Mouse (Mus musculus) midbrain, postnatal 0 days (tissue): ENCODE measurements at regions not wholly inside any gene's neighbourhood (a gene's known extent, or its start where the extent isn't known, plus 50 kb on each side); places are given as distances from the start of the nearest gene placed in this dataset.

Source experiments
- ATAC-seq: fragments of 200-750 bp; cut with Nextera tagmentation; 2 replicates; pipeline ENCODE4 v1.8.0; 2017; ENCODE audit warnings: moderate number of reproducible peaks, mild to moderate bottlenecking, moderate TSS enrichment, moderate library complexity; ENCODE audit not compliant: low FRiP score
- DNase-seq: peaks from one replicate; pipeline ENCODE4 v3.0.0-alpha.2; 2015; ENCODE audit warnings: low spot score
- H3K27ac ChIP-seq: fragments of 300-500 bp; sonication (generic); 2 replicates; pipeline ENCODE4 v1.5.1; 2014; ENCODE audit warnings: low read depth, mild to moderate bottlenecking, low read length, mixed read lengths
- H3K27me3 ChIP-seq: fragments of 300-500 bp; sonication (generic); 2 replicates; pipeline ENCODE4 v1.6.1; 2014; ENCODE audit warnings: low read length, control low read depth, mixed read lengths; ENCODE audit not compliant: insufficient read depth
- H3K36me3 ChIP-seq: fragments of 300-500 bp; sonication (generic); 2 replicates; pipeline ENCODE4 v1.6.1; 2014; ENCODE audit warnings: low read length, control low read depth, mixed read lengths; ENCODE audit not compliant: insufficient read depth
- H3K4me1 ChIP-seq: fragments of 300-500 bp; sonication (generic); 2 replicates; pipeline ENCODE4 v1.6.1; 2014; ENCODE audit warnings: mild to moderate bottlenecking, control low read depth, antibody characterized with exemption, low read length, mixed read lengths; ENCODE audit not compliant: insufficient read depth
- H3K4me2 ChIP-seq: fragments of 300-500 bp; sonication (generic); 2 replicates; pipeline ENCODE4 v1.6.1; 2014; ENCODE audit warnings: low read depth, mild to moderate bottlenecking, low read length, mixed read lengths; ENCODE audit not compliant: poor library complexity, severe bottlenecking
- H3K4me3 ChIP-seq: fragments of 300-500 bp; sonication (generic); 2 replicates; pipeline ENCODE4 v1.5.1; 2014; ENCODE audit warnings: low read depth, mild to moderate bottlenecking, low read length, moderate library complexity
- H3K9ac ChIP-seq: fragments of 300-500 bp; sonication (generic); replicated peaks from 2 replicates; pipeline ENCODE4 v1.6.1; 2014; ENCODE audit warnings: mild to moderate bottlenecking, low read length, moderate library complexity, mixed read lengths; ENCODE audit not compliant: poor library complexity, severe bottlenecking
- H3K9me3 ChIP-seq: fragments of 300-500 bp; sonication (generic); 2 replicates; pipeline ENCODE4 v1.6.1; 2016; ENCODE audit warnings: low read length, control low read depth
- CTCF ChIP-seq: IDR thresholded peaks from 2 replicates; pipeline ENCODE4 v1.5.1; 2016; ENCODE audit warnings: antibody characterized with exemption, mild to moderate bottlenecking
- WGBS: fragments of 180-500 bp; shearing (Covaris S2); extraction: QIAGEN DNeasy Blood & Tissue Kit; methylation state at CpG from one replicate; pipeline ENCODE4 v1.1.7; 2014; 5-methylcytosine and 5-hydroxymethylcytosine counted together

- TF ChIP-seq CTCF: no peak; the same call in 1 of the 2 replicates
- H3K27me3 ChIP-seq: no peaks in the 10 kb centered on the region
- DNase-seq: no peak
These were observed 172.5 kb downstream of the Tacr3 start for GRCm38 (mm10) chr3:135001270-135001669.

GRCm38 (mm10) chr3:135015784-135016183, 187.0 kb downstream of the Tacr3 start:
- Histone ChIP-seq H3K4me2 (no peak overlapping the region), H3K4me3 (no peak overlapping the region), H3K4me1 (no peaks in the 10 kb centered on the region), H3K27ac (no peak overlapping the region), H3K27me3 (no peaks in the 10 kb centered on the region), H3K9me3 (no peaks in the 10 kb centered on the region), H3K9ac (no peak overlapping the region), H3K36me3 (no peaks in the 10 kb centered on the region)
- DNase-seq (no peak), ATAC-seq (no peak)
- WGBS: 91% methylated on average over 4 of the region's 4 CpGs
- TF ChIP-seq CTCF: no peak

More at GRCm38 (mm10) chr3:135001270-135001669, 172.5 kb downstream of the Tacr3 start:
- no peak for ATAC-seq
- Histone ChIP-seq H3K4me3 (no peak overlapping the region), H3K4me1 (no peaks in the 10 kb centered on the region), H3K9me3 (no peaks in the 10 kb centered on the region), H3K9ac (no peak overlapping the region), H3K36me3 (no peaks in the 10 kb centered on the region), H3K4me2 (no peak overlapping the region), H3K27ac (no peak overlapping the region)
- WGBS: 81% methylated on average over 1 of the region's 1 CpGs

- Histone ChIP-seq H3K4me2 (no peak overlapping the region), H3K4me3 (no peak overlapping the region), H3K36me3 (no peaks in the 10 kb centered on the region), H3K27me3 (no peaks in the 10 kb centered on the region), H3K4me1 (no peaks in the 10 kb centered on the region), H3K9ac (no peak overlapping the region), H3K9me3 (no peaks in the 10 kb centered on the region), H3K27ac (no peak overlapping the region)
- DNase-seq (no peak), ATAC-seq (no peak)
- 86% methylated on average over 2 of the region's 2 CpGs for WGBS
- no peak for TF ChIP-seq CTCF
These were observed 188.0 kb upstream of the Cenpe start for GRCm38 (mm10) chr3:135024366-135024765.

- TF ChIP-seq CTCF: no peak
- WGBS: 100% methylated on average over 1 of the region's 1 CpGs
- no peak for ATAC-seq
These were observed 187.5 kb upstream of the Cenpe start for GRCm38 (mm10) chr3:135024799-135025198.

GRCm38 (mm10) chr3:135032483-135032882, 179.9 kb upstream of the Cenpe start:
- Histone ChIP-seq H3K4me1 (no peaks in the 10 kb centered on the region), H3K27ac (no peak overlapping the region), H3K27me3 (no peaks in the 10 kb centered on the region), H3K4me2 (no peak overlapping the region), H3K4me3 (no peak overlapping the region), H3K36me3 (no peaks in the 10 kb centered on the region), H3K9me3 (no peaks in the 10 kb centered on the region), H3K9ac (no peak overlapping the region)
- WGBS: 89% methylated on average over 2 of the region's 2 CpGs
- no peak for TF ChIP-seq CTCF
- DNase-seq (no peak), ATAC-seq (no peak)

More at GRCm38 (mm10) chr3:135024799-135025198, 187.5 kb upstream of the Cenpe start:
- Histone ChIP-seq H3K4me2 (no peak overlapping the region), H3K4me1 (no peaks in the 10 kb centered on the region), H3K4me3 (no peak overlapping the region), H3K27me3 (no peaks in the 10 kb centered on the region), H3K9me3 (no peaks in the 10 kb centered on the region), H3K9ac (no peak overlapping the region), H3K27ac (no peak overlapping the region), H3K36me3 (no peaks in the 10 kb centered on the region)
- no peak for DNase-seq

- Histone ChIP-seq H3K9me3 (no peaks in the 10 kb centered on the region), H3K27me3 (no peaks in the 10 kb centered on the region), H3K4me1 (no peaks in the 10 kb centered on the region), H3K4me2 (no peak overlapping the region), H3K36me3 (no peaks in the 10 kb centered on the region), H3K9ac (no peak overlapping the region), H3K4me3 (no peak overlapping the region), H3K27ac (no peak overlapping the region)
- ATAC-seq (no peak), DNase-seq (no peak)
- no peak for TF ChIP-seq CTCF
- WGBS: 36% methylated on average over 1 of the region's 1 CpGs
These were observed 175.0 kb upstream of the Cenpe start for GRCm38 (mm10) chr3:135037383-135037782.
